Mouse (Mus musculus): ENCODE results near the gene Ar. TPM values are rescaled to one million over a fixed set of nuclear protein-coding genes. Genes with fewer than 3 reads are reported as not detected.

Gene Ar
- 0.01 TPM in 2 replicates for polyA plus RNA-seq (2015; fragmentation: Nextera tagmentation; extraction: Ambion mirVana)

DNA sequence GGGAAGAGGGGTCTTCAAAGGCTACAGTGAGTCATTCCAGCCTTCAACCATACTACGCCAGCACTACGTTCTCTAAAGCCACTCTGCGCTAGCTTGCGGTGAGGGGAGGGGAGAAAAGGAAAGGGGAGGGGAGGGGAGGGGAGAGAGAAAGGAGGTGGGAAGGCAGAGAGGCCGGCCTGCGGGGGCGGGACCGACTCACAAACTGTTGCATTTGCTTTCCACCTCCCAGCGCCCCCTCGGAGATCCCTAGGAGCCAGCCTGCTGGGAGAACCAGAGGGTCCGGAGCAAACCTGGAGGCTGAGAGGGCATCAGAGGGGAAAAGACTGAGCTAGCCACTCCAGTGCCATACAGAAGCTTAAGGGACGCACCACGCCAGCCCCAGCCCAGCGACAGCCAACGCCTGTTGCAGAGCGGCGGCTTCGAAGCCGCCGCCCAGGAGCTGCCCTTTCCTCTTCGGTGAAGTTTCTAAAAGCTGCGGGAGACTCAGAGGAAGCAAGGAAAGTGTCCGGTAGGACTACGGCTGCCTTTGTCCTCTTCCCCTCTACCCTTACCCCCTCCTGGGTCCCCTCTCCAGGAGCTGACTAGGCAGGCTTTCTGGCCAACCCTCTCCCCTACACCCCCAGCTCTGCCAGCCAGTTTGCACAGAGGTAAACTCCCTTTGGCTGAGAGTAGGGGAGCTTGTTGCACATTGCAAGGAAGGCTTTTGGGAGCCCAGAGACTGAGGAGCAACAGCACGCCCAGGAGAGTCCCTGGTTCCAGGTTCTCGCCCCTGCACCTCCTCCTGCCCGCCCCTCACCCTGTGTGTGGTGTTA is at the start of gene Ar:
Ar (plus strand) TSS at position 239 of the 812 bp plus-strand sequence.
- Histone ChIP-seq H3K4me3 (ENCODE audit: low read depth, low read length) (peak within 1 kb of the TSS; percentile 15; the same call in 1 of the 2 replicates), H3K9me3 (ENCODE audit: low read length) (no peaks in the 10 kb centered on the region), H3K4me2 (ENCODE audit: low read depth, low read length) (peak within 1 kb of the TSS; percentile 57), H3K36me3 (replicated peaks; ENCODE audit: insufficient read depth, low read length) (no peaks in the 10 kb centered on the region), H3K4me1 (ENCODE audit: insufficient read depth) (no peaks in the 10 kb centered on the region), H3K9ac (replicated peaks) (no peak within 1 kb of the TSS), H3K27me3 (ENCODE audit: insufficient read depth, low read length) (peaks cover 26% of the 10 kb centered on the region), H3K27ac (ENCODE audit: low read depth) (no peak within 1 kb of the TSS)
- WGBS (ENCODE audit: insufficient replicate concordance): 24% methylated on average over 27 of the region's 27 CpGs
- peak; percentile 10 for DNase-seq
- TF ChIP-seq CTCF (IDR thresholded peaks at IDR 0.05; ENCODE audit: low read depth) (no peak), EP300 (IDR thresholded peaks at IDR 0.05; ENCODE audit: low read depth) (no peak)
- no peak for ATAC-seq

DNA sequence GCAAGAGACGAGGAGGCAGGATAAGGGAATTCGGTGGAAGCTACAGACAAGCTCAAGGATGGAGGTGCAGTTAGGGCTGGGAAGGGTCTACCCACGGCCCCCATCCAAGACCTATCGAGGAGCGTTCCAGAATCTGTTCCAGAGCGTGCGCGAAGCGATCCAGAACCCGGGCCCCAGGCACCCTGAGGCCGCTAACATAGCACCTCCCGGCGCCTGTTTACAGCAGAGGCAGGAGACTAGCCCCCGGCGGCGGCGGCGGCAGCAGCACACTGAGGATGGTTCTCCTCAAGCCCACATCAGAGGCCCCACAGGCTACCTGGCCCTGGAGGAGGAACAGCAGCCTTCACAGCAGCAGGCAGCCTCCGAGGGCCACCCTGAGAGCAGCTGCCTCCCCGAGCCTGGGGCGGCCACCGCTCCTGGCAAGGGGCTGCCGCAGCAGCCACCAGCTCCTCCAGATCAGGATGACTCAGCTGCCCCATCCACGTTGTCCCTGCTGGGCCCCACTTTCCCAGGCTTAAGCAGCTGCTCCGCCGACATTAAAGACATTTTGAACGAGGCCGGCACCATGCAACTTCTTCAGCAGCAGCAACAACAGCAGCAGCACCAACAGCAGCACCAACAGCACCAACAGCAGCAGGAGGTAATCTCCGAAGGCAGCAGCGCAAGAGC is 1.3 kb downstream of the Ar start:
- ATAC-seq (no peak), DNase-seq (peak; percentile 10)
- Histone ChIP-seq H3K4me3 (ENCODE audit: low read depth, low read length) (no peak overlapping the region), H3K27ac (ENCODE audit: low read depth) (no peak overlapping the region), H3K27me3 (ENCODE audit: insufficient read depth, low read length) (peaks cover 26% of the 10 kb centered on the region), H3K36me3 (replicated peaks; ENCODE audit: insufficient read depth, low read length) (no peaks in the 10 kb centered on the region), H3K9me3 (ENCODE audit: low read length) (no peaks in the 10 kb centered on the region), H3K9ac (replicated peaks) (no peak overlapping the region), H3K4me1 (ENCODE audit: insufficient read depth) (no peaks in the 10 kb centered on the region), H3K4me2 (ENCODE audit: low read depth, low read length) (peak overlapping the region; percentile 18; the same call in 1 of the 2 replicates)
- TF ChIP-seq EP300 (IDR thresholded peaks at IDR 0.05; ENCODE audit: low read depth) (no peak), CTCF (IDR thresholded peaks at IDR 0.05; ENCODE audit: low read depth) (no peak)
- 25% methylated on average over 23 of the region's 30 CpGs for WGBS (ENCODE audit: insufficient replicate concordance)

GRCm38 (mm10) chrX:98150393-98151119 is 2.0 kb downstream of the Ar start:
- DNase-seq (no peak), ATAC-seq (no peak)
- WGBS (ENCODE audit: insufficient replicate concordance): 23% methylated on average over 33 of the region's 33 CpGs
- Histone ChIP-seq H3K27ac (ENCODE audit: low read depth) (no peak overlapping the region), H3K4me2 (ENCODE audit: low read depth, low read length) (no peak overlapping the region), H3K27me3 (ENCODE audit: insufficient read depth, low read length) (peaks cover 26% of the 10 kb centered on the region), H3K9me3 (ENCODE audit: low read length) (no peaks in the 10 kb centered on the region), H3K4me1 (ENCODE audit: insufficient read depth) (no peaks in the 10 kb centered on the region), H3K9ac (replicated peaks) (no peak overlapping the region), H3K36me3 (replicated peaks; ENCODE audit: insufficient read depth, low read length) (no peaks in the 10 kb centered on the region), H3K4me3 (ENCODE audit: low read depth, low read length) (no peak overlapping the region)
- TF ChIP-seq CTCF (IDR thresholded peaks at IDR 0.05; ENCODE audit: low read depth): no peak
- no peak for TF ChIP-seq EP300 (IDR thresholded peaks at IDR 0.05; ENCODE audit: low read depth)

DNA sequence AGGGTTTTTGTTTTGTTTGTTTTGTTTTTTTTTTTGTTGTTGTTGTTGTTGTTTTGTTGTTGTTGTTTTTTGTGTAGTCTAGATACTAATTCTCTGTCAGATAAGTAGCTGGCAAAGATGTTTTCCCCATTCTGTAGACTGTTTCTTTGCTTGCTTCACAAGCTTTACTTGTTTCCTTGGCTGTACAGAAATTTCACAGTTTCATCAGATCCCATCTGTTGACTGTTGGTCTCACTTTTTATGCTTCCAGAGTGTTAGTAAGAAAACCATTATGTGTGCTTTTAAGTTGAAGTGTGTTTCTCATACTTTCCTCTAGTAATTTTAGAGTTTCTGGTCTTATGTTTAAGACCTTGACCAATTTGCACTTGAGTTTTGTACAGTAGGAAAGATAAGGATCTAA is 41.2 kb downstream of the Ar start:
- H3K27me3 ChIP-seq (ENCODE audit: insufficient read depth, low read length): no peaks in the 10 kb centered on the region
- no peak for TF ChIP-seq CTCF (IDR thresholded peaks at IDR 0.05; ENCODE audit: low read depth)
- no peak for TF ChIP-seq EP300 (IDR thresholded peaks at IDR 0.05; ENCODE audit: low read depth)
- H3K9ac ChIP-seq (replicated peaks): no peak overlapping the region
- no peaks in the 10 kb centered on the region for H3K36me3 ChIP-seq (replicated peaks; ENCODE audit: insufficient read depth, low read length)
- no peaks in the 10 kb centered on the region for H3K9me3 ChIP-seq (ENCODE audit: low read length)
- H3K27ac ChIP-seq (ENCODE audit: low read depth): no peak overlapping the region
- no peaks in the 10 kb centered on the region for H3K4me1 ChIP-seq (ENCODE audit: insufficient read depth)
- ATAC-seq (no peak), DNase-seq (no peak)
- H3K4me2 ChIP-seq (ENCODE audit: low read depth, low read length): no peak overlapping the region
- no peak overlapping the region for H3K4me3 ChIP-seq (ENCODE audit: low read depth, low read length)

DNA sequence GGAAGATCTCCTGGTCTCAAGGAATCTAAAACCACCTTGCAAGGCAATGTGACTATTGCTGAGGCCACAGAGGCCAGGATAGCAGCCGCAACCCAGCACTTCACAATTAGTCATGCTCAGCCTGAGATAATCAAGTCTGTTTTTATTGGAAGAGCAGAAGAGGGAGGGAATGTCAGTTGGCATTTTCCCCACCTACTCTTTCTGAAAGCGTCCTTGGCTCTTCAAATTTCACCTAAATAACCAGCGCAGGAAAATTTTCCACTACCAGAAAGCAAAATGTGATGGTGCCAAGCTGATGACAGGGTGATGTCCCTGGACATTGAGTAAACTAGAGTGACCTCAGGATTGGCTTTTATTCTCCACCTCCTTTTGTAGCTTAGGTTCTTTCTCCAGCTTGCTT is 57.2 kb downstream of the Ar start:
- no peaks in the 10 kb centered on the region for H3K9me3 ChIP-seq (ENCODE audit: low read length)
- 55% methylated on average over 3 of the region's 3 CpGs for WGBS (ENCODE audit: insufficient replicate concordance)
- H3K27ac ChIP-seq (ENCODE audit: low read depth): no peak overlapping the region
- H3K9ac ChIP-seq (replicated peaks): no peak overlapping the region
- no peaks in the 10 kb centered on the region for H3K27me3 ChIP-seq (ENCODE audit: insufficient read depth, low read length)
- no peaks in the 10 kb centered on the region for H3K36me3 ChIP-seq (replicated peaks; ENCODE audit: insufficient read depth, low read length)
- ATAC-seq: no peak
- no peak for DNase-seq
- TF ChIP-seq CTCF (IDR thresholded peaks at IDR 0.05; ENCODE audit: low read depth): no peak
- TF ChIP-seq EP300 (IDR thresholded peaks at IDR 0.05; ENCODE audit: low read depth): no peak
- no peak overlapping the region for H3K4me3 ChIP-seq (ENCODE audit: low read depth, low read length)
- H3K4me1 ChIP-seq (ENCODE audit: insufficient read depth): no peaks in the 10 kb centered on the region
- no peak overlapping the region for H3K4me2 ChIP-seq (ENCODE audit: low read depth, low read length)

DNA sequence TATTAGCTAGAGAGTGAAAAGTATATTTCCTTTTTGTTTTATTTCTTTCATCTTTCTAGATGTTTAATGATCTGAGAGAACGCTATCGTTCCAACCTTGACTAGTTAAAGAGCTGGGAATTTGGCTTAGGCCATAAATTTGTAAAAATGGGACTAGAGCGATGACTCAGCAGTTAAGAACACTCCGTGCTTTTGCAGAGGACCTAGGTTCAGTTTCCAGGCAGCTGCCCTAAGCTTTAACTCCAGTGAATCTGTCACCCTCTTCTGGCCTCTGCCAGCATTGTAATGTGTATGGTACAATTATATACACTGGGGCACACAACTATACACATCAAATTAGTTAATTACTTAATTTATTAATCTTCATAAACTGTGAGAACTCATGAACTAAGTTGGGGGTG is 58.6 kb downstream of the Ar start:
- Histone ChIP-seq H3K4me3 (ENCODE audit: low read depth, low read length) (no peak overlapping the region), H3K27ac (ENCODE audit: low read depth) (no peak overlapping the region), H3K27me3 (ENCODE audit: insufficient read depth, low read length) (no peaks in the 10 kb centered on the region), H3K9ac (replicated peaks) (no peak overlapping the region), H3K36me3 (replicated peaks; ENCODE audit: insufficient read depth, low read length) (no peaks in the 10 kb centered on the region), H3K9me3 (ENCODE audit: low read length) (no peaks in the 10 kb centered on the region), H3K4me2 (ENCODE audit: low read depth, low read length) (no peak overlapping the region), H3K4me1 (ENCODE audit: insufficient read depth) (no peaks in the 10 kb centered on the region)
- TF ChIP-seq EP300 (IDR thresholded peaks at IDR 0.05; ENCODE audit: low read depth) (no peak), CTCF (IDR thresholded peaks at IDR 0.05; ENCODE audit: low read depth) (no peak)
- DNase-seq (no peak), ATAC-seq (no peak)
- 65% methylated on average over 4 of the region's 4 CpGs for WGBS (ENCODE audit: insufficient replicate concordance)
